Mouse (Mus musculus) hindbrain, embryonic 10.5 days (tissue): Measurements from ENCODE around the gene Clec4g. TPM values are rescaled to one million over a fixed set of nuclear protein-coding genes. Genes with fewer than 3 reads are reported as not detected.

ENCODE experiments used
- DNase-seq: peaks from one replicate; pipeline ENCODE4 v3.0.0-alpha.2; 2017; ENCODE audit warnings: low spot score
- H3K27ac ChIP-seq: fragments of 300-500 bp; sonication (generic); 2 replicates; pipeline ENCODE4 v1.5.1; 2016; ENCODE audit warnings: mild to moderate bottlenecking, moderate library complexity
- H3K27me3 ChIP-seq: fragments of 300-500 bp; sonication (generic); 2 replicates; pipeline ENCODE4 v1.6.1; 2016; ENCODE audit warnings: mild to moderate bottlenecking; ENCODE audit not compliant: poor library complexity, insufficient read depth, severe bottlenecking
- H3K36me3 ChIP-seq: fragments of 300-500 bp; sonication (generic); 2 replicates; pipeline ENCODE4 v1.6.1; 2016; ENCODE audit warnings: mild to moderate bottlenecking, moderate library complexity
- H3K4me1 ChIP-seq: fragments of 300-500 bp; sonication (generic); replicated peaks from 2 replicates; pipeline ENCODE4 v1.6.1; 2016; ENCODE audit warnings: mild to moderate bottlenecking
- H3K4me3 ChIP-seq: fragments of 300-500 bp; sonication (generic); 2 replicates; pipeline ENCODE4 v1.5.1; 2016; ENCODE audit warnings: mild to moderate bottlenecking, moderate library complexity
- H3K9me3 ChIP-seq: fragments of 300-500 bp; sonication (generic); 2 replicates; pipeline ENCODE4 v1.6.1; 2016; ENCODE audit warnings: mild to moderate bottlenecking, moderate library complexity
- WGBS: fragments of 180-500 bp; shearing (Covaris S2); methylation state at CpG from one replicate; pipeline ENCODE4 v1.1.7; 2016; 5-methylcytosine and 5-hydroxymethylcytosine counted together
- polyA plus RNA-seq: library from polyadenylated mRNA; unstranded; fragments of >200 nt; fragmentation: Nextera tagmentation; extraction: Ambion mirVana; gene quantifications from 2 replicates; pipeline ENCODE4 v1.2.1, GENCODE M21; 2016

The Clec4g gene
- polyA plus RNA-seq, 1 experiment from 2014 or later: not detected

DNA sequence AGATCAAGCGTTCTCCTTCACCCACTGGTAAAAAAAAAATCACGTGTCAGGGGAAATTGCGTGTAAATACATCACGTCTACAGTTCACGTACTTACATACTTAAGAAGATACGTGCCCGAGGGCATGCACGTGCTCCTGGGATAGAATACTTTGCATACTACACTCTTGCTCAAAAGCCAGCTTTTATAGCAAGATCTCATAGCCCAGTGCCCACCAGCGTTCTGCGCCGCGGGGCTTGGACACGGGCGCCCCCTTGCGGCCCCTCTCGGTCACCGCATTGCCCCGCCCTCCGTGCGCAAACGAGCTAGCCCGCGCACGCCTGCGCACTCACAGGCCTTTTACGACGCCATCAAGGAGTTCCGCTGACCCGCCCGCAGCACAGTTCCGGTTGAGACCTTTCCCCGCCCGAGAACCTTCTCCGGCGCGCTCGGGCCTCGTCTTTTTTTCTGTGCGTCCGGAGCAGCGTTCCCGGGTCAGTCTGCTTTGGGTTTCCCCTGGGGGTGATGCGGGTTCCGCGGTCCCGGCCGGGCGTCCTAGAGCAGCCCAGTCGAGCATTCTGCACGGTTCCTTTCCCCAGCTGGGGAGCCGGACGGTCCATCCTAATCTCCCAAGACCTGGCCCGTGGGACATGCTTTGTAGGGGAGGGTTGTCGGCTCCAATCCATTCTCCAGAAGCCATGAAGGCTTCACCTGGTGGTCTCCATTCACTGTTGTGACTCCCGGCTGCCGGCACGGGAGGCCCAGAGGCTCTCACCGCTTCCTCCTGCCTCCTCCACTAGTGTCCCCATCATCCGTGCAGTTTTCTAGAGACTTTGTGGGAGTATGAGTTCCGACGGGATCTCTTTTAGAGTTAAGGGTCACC is 44.1 kb downstream of the Clec4g start, which contains the start of gene Trappc5:
Gene Trappc5 (plus strand): TSS at position 169 of the 862 bp plus-strand sequence.
- H3K36me3 ChIP-seq: peaks cover 30% of the 10 kb centered on the region
- H3K9me3 ChIP-seq: peaks cover 5% of the 10 kb centered on the region; the same call in 1 of the 2 replicates
- DNase-seq: peak; percentile 93
- H3K27ac ChIP-seq: peak within 1 kb of the TSS; percentile 94
- H3K4me1 ChIP-seq: peaks cover 24% of the 10 kb centered on the region
- peak within 1 kb of the TSS; percentile 78 for H3K4me3 ChIP-seq
- WGBS: 2% methylated on average over 61 of the region's 61 CpGs
- H3K27me3 ChIP-seq: no peaks in the 10 kb centered on the region

DNA sequence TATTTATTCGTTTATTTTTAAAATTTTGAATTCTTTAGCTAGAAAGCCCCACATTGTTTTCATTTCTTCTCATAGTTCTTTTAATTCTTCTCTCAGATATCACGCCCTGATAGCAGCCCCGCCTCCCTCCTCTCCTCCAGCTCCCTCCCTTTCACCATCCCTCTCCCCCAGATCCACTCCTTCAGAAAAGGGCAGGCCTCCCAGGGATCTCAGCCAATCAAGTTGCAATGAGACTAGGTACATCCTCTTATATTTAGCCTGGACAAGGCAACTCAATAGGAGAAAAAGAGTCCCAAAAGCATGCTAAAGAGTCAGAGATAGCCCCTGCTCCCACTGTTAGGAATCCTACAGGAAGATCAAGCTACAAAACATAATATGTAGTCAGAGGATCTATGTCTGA is 45.8 kb downstream of the Clec4g start:
- Histone ChIP-seq H3K4me3 (no peak overlapping the region), H3K27ac (no peak overlapping the region), H3K9me3 (peaks cover 5% of the 10 kb centered on the region; the same call in 1 of the 2 replicates), H3K27me3 (no peaks in the 10 kb centered on the region), H3K4me1 (peaks cover 24% of the 10 kb centered on the region), H3K36me3 (peaks cover 13% of the 10 kb centered on the region)
- WGBS: 54% methylated on average over 3 of the region's 3 CpGs
- DNase-seq: no peak

DNA sequence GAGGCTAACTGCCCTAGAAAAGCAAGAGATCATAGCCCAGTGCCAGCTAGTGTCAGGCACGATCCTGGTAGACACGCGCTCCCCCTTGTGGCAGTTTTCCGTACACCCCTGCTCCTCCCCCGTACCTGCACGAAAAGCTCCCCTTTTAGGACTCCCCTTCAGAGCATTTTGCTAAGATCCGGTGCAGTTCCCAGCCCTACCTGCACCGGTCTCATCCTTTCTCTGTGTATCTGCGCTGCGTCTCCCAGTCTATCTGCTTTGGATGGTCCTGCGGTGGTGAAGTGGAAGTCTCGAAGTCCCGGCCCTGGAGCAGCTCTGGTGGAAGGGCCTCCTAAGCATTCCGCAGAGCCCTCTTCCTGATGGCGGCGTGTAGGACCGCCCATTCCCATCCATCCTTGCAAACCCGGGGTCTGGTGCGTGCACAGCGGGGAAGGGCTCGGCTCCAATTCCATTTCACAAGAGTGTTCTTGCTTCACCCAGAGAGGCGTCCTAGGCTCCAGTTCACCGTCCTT is 48.4 kb downstream of the Clec4g start, which contains the start of gene Fcor:
Gene Fcor (minus strand): TSS at position 383 of the 512 bp plus-strand sequence.
- DNase-seq: peak; percentile 85
- peak within 1 kb of the TSS; percentile 57 for H3K4me3 ChIP-seq
- no peaks in the 10 kb centered on the region for H3K9me3 ChIP-seq
- H3K27ac ChIP-seq: peak within 1 kb of the TSS; percentile 79
- H3K4me1 ChIP-seq: peaks cover 8% of the 10 kb centered on the region; the same call in 1 of the 2 replicates
- H3K27me3 ChIP-seq: no peaks in the 10 kb centered on the region
- WGBS: under 1% methylated on average over 23 of the region's 23 CpGs
- no peaks in the 10 kb centered on the region for H3K36me3 ChIP-seq

DNA sequence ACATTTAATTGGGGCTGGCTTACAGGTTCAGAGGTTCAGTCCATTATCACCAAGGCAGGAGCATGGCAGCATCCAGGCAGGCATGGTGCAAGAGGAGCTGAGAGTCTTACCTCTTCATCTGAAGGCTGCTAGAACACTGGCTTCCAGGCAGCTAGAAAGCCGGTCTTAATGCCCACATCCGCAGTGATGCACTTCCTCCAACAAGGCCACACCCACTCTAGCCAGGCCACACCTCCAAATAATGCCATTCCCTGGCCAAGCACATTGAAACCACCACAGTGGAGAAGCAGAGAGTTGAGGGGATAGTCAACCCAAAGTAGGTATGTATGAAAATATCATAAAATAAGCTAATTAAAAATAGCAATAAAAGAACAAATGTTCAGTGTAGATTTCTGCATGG is 50.1 kb downstream of the Clec4g start:
- Histone ChIP-seq H3K27me3 (no peaks in the 10 kb centered on the region), H3K36me3 (no peaks in the 10 kb centered on the region), H3K4me3 (no peak overlapping the region), H3K4me1 (peaks cover 6% of the 10 kb centered on the region; the same call in 1 of the 2 replicates), H3K27ac (no peak overlapping the region), H3K9me3 (no peaks in the 10 kb centered on the region)
- no peak for DNase-seq
- WGBS: 86% methylated on average over 2 of the region's 2 CpGs

DNA sequence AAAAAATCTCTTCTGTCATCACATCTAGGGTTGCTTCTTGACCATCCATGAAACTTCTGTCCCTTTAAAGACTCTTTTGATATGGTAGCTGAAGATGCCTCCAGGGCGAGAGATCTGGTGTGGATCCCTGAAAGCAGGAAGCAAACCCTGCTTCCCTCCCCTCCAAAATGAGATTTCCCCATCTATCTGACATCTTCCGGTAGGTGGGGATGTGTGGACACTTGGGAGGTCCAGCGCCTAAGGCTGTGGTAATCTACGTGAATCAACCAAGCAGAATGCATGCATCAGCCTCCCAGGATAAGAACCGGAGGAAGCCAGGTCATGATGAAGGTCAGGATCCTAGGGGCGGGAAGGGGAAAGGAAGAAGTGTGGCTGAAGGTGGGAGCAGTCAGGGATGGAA is 54.9 kb downstream of the Clec4g start, which contains the start of gene Mcemp1:
Gene Mcemp1 (plus strand): TSS at position 248 of the 400 bp plus-strand sequence.
- DNase-seq: no peak
- H3K4me1 ChIP-seq: no peaks in the 10 kb centered on the region
- 71% methylated on average over 6 of the region's 6 CpGs for WGBS
- no peak within 1 kb of the TSS for H3K4me3 ChIP-seq
- no peaks in the 10 kb centered on the region for H3K9me3 ChIP-seq
- H3K27me3 ChIP-seq: no peaks in the 10 kb centered on the region
- H3K36me3 ChIP-seq: no peaks in the 10 kb centered on the region
- H3K27ac ChIP-seq: no peak within 1 kb of the TSS

DNA sequence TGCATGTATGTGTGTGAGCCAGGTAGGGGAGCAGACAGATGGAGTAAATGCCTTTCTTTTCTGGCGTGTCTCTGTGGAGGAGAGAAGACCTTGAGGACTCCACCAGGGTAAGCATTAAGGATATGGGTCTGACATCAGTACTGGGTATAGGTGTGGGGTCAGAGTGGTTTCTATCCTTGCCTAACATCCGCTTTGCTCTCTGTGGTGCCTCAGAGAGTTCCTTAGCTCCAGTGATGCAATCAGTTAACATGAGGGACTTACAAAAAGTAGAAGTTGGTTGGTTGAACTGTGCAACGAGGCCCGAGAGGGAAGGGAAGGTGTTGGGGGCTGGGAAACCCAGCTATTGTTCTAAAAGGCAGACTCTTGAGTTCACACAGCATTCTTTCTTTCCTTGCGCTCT is 56.0 kb downstream of the Clec4g start:
- Histone ChIP-seq H3K27ac (no peak overlapping the region), H3K4me1 (no peaks in the 10 kb centered on the region), H3K9me3 (no peaks in the 10 kb centered on the region), H3K4me3 (no peak overlapping the region), H3K36me3 (no peaks in the 10 kb centered on the region), H3K27me3 (no peaks in the 10 kb centered on the region)
- no peak for DNase-seq
- WGBS: 69% methylated on average over 5 of the region's 5 CpGs

DNA sequence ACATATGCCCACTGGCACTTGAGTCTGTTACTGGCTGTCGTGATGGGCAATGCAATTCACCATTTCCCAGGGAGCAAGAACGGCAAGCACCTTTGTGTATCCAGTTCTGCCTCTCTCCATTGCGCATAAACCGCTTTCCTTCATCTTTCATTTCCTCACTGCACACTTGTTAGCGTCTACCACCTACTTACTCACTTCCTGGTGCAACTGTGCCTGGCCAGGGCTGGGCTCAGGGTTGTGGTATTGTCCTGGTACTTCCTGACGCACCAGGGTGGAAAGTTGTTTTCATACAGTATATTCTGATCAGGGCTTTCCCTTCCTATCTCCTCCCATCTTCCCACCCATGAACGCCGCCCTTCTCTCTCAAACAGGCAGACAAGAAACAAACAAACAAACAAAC is 59.6 kb downstream of the Clec4g start:
- no peaks in the 10 kb centered on the region for H3K9me3 ChIP-seq
- WGBS: 79% methylated on average over 8 of the region's 8 CpGs
- no peak overlapping the region for H3K4me3 ChIP-seq
- H3K36me3 ChIP-seq: no peaks in the 10 kb centered on the region
- no peak overlapping the region for H3K27ac ChIP-seq
- peaks cover 14% of the 10 kb centered on the region for H3K4me1 ChIP-seq
- DNase-seq: no peak
- no peaks in the 10 kb centered on the region for H3K27me3 ChIP-seq

Other genes starting within 250 kb of the Clec4g start
- gene Tex45, start 249.8 kb downstream of the Clec4g start, polyA plus RNA-seq: not detected in 2 replicates
- 74.1 and 98.1 TPM in 2 replicates for gene Zfp358, start 227.5 kb downstream of the Clec4g start, polyA plus RNA-seq
- 63.4 and 73.9 TPM in 2 replicates for gene Mcoln1, start 220.2 kb downstream of the Clec4g start, polyA plus RNA-seq
- 22.4 and 23.1 TPM in 2 replicates for gene Pnpla6, start 205.3 kb downstream of the Clec4g start, polyA plus RNA-seq
- gene C330021F23Rik, start 152.7 kb downstream of the Clec4g start, polyA plus RNA-seq: 6.1 and 8.3 TPM in 2 replicates
- 12.4 and 15.4 TPM in 2 replicates for gene Camsap3, start 133.4 kb downstream of the Clec4g start, polyA plus RNA-seq
- gene Xab2, start 99.3 kb downstream of the Clec4g start, polyA plus RNA-seq: 71.6 and 74.6 TPM in 2 replicates
- gene Pet100, start 99.1 kb downstream of the Clec4g start, polyA plus RNA-seq: 97.8 and 115 TPM in 2 replicates
- 0.22 TPM in 1 of 2 replicates, not detected in the other for gene Pcp2, start 95.1 kb downstream of the Clec4g start, polyA plus RNA-seq
- 38.7 and 44.1 TPM in 2 replicates for gene Stxbp2, start 89.7 kb downstream of the Clec4g start, polyA plus RNA-seq
- gene Retn, start 64.9 kb downstream of the Clec4g start, polyA plus RNA-seq: 0.37 and 0.55 TPM in 2 replicates
- 0.14 and 0.17 TPM in 2 replicates for gene Mcemp1, start 54.9 kb downstream of the Clec4g start, polyA plus RNA-seq
- 9.5 and 9.6 TPM in 2 replicates for gene Fcor, start 48.3 kb downstream of the Clec4g start, polyA plus RNA-seq
- gene Trappc5, start 44.4 kb downstream of the Clec4g start, polyA plus RNA-seq: 44.7 and 45.3 TPM in 2 replicates
- 0.22 and 0.31 TPM in 2 replicates for gene Fcer2a, start 26.5 kb downstream of the Clec4g start, polyA plus RNA-seq
- not detected in 2 replicates for gene Cd209a, start 28.3 kb upstream of the Clec4g start, polyA plus RNA-seq
- gene Cd209e, start 133.7 kb upstream of the Clec4g start, polyA plus RNA-seq: not detected in 2 replicates
- not detected in 2 replicates for gene Cd209d, start 157.9 kb upstream of the Clec4g start, polyA plus RNA-seq
- not detected in 2 replicates for gene Cd209b, start 206.2 kb upstream of the Clec4g start, polyA plus RNA-seq
- 0.34 and 0.37 TPM in 2 replicates for gene Cd209c, start 234.1 kb upstream of the Clec4g start, polyA plus RNA-seq